Mouse (Mus musculus) kidney, adult 18-20 months (tissue): Measurements from ENCODE around the gene Cd2ap.
"Not testable (repeated sequence)": the region's sequence is repeated elsewhere in the genome, so short reads cannot be mapped to it uniquely, and the experiment has no call there.

Experiments
- DNase-seq: peaks from one replicate; pipeline ENCODE4 v3.0.0; 2021

Gene Cd2ap

GRCm38 (mm10) chr17:42876001-42876903 is at the start of gene Cd2ap:
Cd2ap (minus strand) TSS chr17:42876665.
- DNase-seq, result peak; percentile 98

- DNase-seq, result no peak
These were observed 48.3 kb upstream of the Cd2ap start for GRCm38 (mm10) chr17:42924731-42925130.

GRCm38 (mm10) chr17:42918810-42919209 is 42.3 kb upstream of the Cd2ap start:
- no peak for DNase-seq

GRCm38 (mm10) chr17:42914726-42915125 is 38.3 kb upstream of the Cd2ap start:
- DNase-seq, result no peak

- peak; percentile 13 for DNase-seq
These were observed 35.7 kb upstream of the Cd2ap start for GRCm38 (mm10) chr17:42912193-42912592.

GRCm38 (mm10) chr17:42910476-42910875 is 34.0 kb upstream of the Cd2ap start:
- DNase-seq, result no peak

GRCm38 (mm10) chr17:42909376-42909775 is 32.9 kb upstream of the Cd2ap start:
- peak; percentile 15 for DNase-seq

GRCm38 (mm10) chr17:42908744-42909370 is 32.4 kb upstream of the Cd2ap start:
- peak; percentile 58 for DNase-seq

- peak; percentile 34 for DNase-seq
These were observed 31.7 kb upstream of the Cd2ap start for GRCm38 (mm10) chr17:42908136-42908535.

GRCm38 (mm10) chr17:42906456-42906855 is 30.0 kb upstream of the Cd2ap start:
- not testable (repeated sequence) for DNase-seq

GRCm38 (mm10) chr17:42905919-42906318 is 29.5 kb upstream of the Cd2ap start:
- DNase-seq, result no peak

- DNase-seq, result no peak
These were observed 24.3 kb upstream of the Cd2ap start for GRCm38 (mm10) chr17:42900795-42901194.

GRCm38 (mm10) chr17:42887282-42887707 is 10.8 kb upstream of the Cd2ap start:
- DNase-seq, result no peak

- DNase-seq, result no peak
These were observed 8.6 kb upstream of the Cd2ap start for GRCm38 (mm10) chr17:42885091-42885501.

- DNase-seq, result no peak
These were observed 7.9 kb upstream of the Cd2ap start for GRCm38 (mm10) chr17:42884382-42884781.

- DNase-seq, result no peak
These were observed 7.3 kb upstream of the Cd2ap start for GRCm38 (mm10) chr17:42883769-42884168.

GRCm38 (mm10) chr17:42883315-42883714 is 6.8 kb upstream of the Cd2ap start:
- DNase-seq, result no peak

GRCm38 (mm10) chr17:42882873-42883272 is 6.4 kb upstream of the Cd2ap start:
- no peak for DNase-seq

- no peak for DNase-seq
These were observed 500 bp upstream of the Cd2ap start for GRCm38 (mm10) chr17:42876904-42877425.

- peak; percentile 66 for DNase-seq
These were observed 879 bp downstream of the Cd2ap start for GRCm38 (mm10) chr17:42875571-42876000.

- DNase-seq, result no peak
These were observed 1.4 kb downstream of the Cd2ap start for GRCm38 (mm10) chr17:42875015-42875414.

- no peak for DNase-seq
These were observed 6.0 kb downstream of the Cd2ap start for GRCm38 (mm10) chr17:42870465-42870864.

GRCm38 (mm10) chr17:42863186-42863585 is 13.3 kb downstream of the Cd2ap start:
- DNase-seq, result no peak

- no peak for DNase-seq
These were observed 16.1 kb downstream of the Cd2ap start for GRCm38 (mm10) chr17:42860370-42860769.
